Mouse (Mus musculus): ENCODE data around the gene Urm1.
"Not testable (repeated sequence)": the region's sequence is repeated elsewhere in the genome, so short reads cannot be mapped to it uniquely, and the experiment has no call there.

Urm1 gene

GRCm38 (mm10) chr2:29820025-29820817 is at the start of gene Urm1:
Urm1 (plus strand) TSS chr2:29820075.
- CTCF ChIA-PET: no interaction called here

- CTCF ChIA-PET: no interaction called here
Measured at GRCm38 (mm10) chr2:29770162-29770561, 49.7 kb upstream of the Urm1 start.

- CTCF ChIA-PET: no interaction called here
Measured at GRCm38 (mm10) chr2:29771611-29772461, 48.0 kb upstream of the Urm1 start.

- CTCF ChIA-PET: no interaction called here
Measured at GRCm38 (mm10) chr2:29773323-29773722, 46.6 kb upstream of the Urm1 start.

- CTCF ChIA-PET: not testable (repeated sequence)
Measured at GRCm38 (mm10) chr2:29781256-29781655, 38.6 kb upstream of the Urm1 start.

GRCm38 (mm10) chr2:29784290-29784689 is 35.6 kb upstream of the Urm1 start:
- CTCF ChIA-PET: interaction anchor here (0.6 kb wide), 1 partner anchor 348 kb away, joined by 4 read pairs; no protein-coding TSS in a partner anchor

- CTCF ChIA-PET: no interaction called here
Measured at GRCm38 (mm10) chr2:29787104-29787917, 32.6 kb upstream of the Urm1 start, which contains the start of gene Coq4. Coq4 (plus strand) TSS chr2:29787493.

GRCm38 (mm10) chr2:29787937-29788681 is 31.8 kb upstream of the Urm1 start, which contains the start of gene Trub2:
Trub2 (minus strand) TSS chr2:29788502.
- CTCF ChIA-PET: no interaction called here

GRCm38 (mm10) chr2:29792772-29793487 is 26.9 kb upstream of the Urm1 start:
- CTCF ChIA-PET: interaction anchor here (1.2 kb wide), 1 partner anchor 29 kb away, joined by 3 read pairs; no protein-coding TSS in a partner anchor

GRCm38 (mm10) chr2:29802075-29802826 is 17.6 kb upstream of the Urm1 start, which contains the start of gene Slc27a4:
Slc27a4 (plus strand) TSS chr2:29802634.
- CTCF ChIA-PET: interaction anchor here (0.6 kb wide), 4 partner anchors 27 to 757 kb away, joined by 3 to 12 read pairs (median 4); no protein-coding TSS in a partner anchor

- CTCF ChIA-PET: no interaction called here
Measured at GRCm38 (mm10) chr2:29802827-29803201, 17.1 kb upstream of the Urm1 start.

GRCm38 (mm10) chr2:29803400-29803831 is 16.5 kb upstream of the Urm1 start:
- CTCF ChIA-PET: no interaction called here

GRCm38 (mm10) chr2:29815678-29816371 is 4.0 kb upstream of the Urm1 start:
- CTCF ChIA-PET: interaction anchor here (0.5 to 1.0 kb wide), 2 partner anchors 95 to 141 kb away, joined by 3 to 7 read pairs; no protein-coding TSS in a partner anchor

- CTCF ChIA-PET: interaction anchor here (0.5 to 0.9 kb wide), 2 partner anchors 12 to 16 kb away, joined by 3 to 8 read pairs; no protein-coding TSS in a partner anchor
Measured at GRCm38 (mm10) chr2:29817426-29818232, 2.2 kb upstream of the Urm1 start.

GRCm38 (mm10) chr2:29819363-29819762 is 512 bp upstream of the Urm1 start:
- CTCF ChIA-PET: no interaction called here

- CTCF ChIA-PET: interaction anchor here (0.6 to 1.4 kb wide), 2 partner anchors 23 to 28 kb away, joined by 3 read pairs; no protein-coding TSS in a partner anchor
Measured at GRCm38 (mm10) chr2:29826318-29826925, 6.5 kb downstream of the Urm1 start.
